Mouse (Mus musculus): ENCODE data around the gene Elfn1.

Gene Elfn1

GRCm38 (mm10) chr5:139907714-139908242 lies at the start of gene Elfn1:
Elfn1 (plus strand) TSS chr5:139907943.
- no peak for DNase-seq (ENCODE audit: low spot score in 2 of 2)

GRCm38 (mm10) chr5:139860328-139861104 lies 47.2 kb upstream of the Elfn1 start:
- DNase-seq (ENCODE audit: low spot score in 2 of 2), result no peak

- DNase-seq (ENCODE audit: low spot score in 2 of 2), result no peak
Measured at GRCm38 (mm10) chr5:139862759-139863158, 45.0 kb upstream of the Elfn1 start.

- no peak for DNase-seq (ENCODE audit: low spot score in 2 of 2)
Measured at GRCm38 (mm10) chr5:139870886-139871285, 36.9 kb upstream of the Elfn1 start.

GRCm38 (mm10) chr5:139871526-139871925 lies 36.2 kb upstream of the Elfn1 start:
- DNase-seq (ENCODE audit: low spot score in 2 of 2), result no peak

- no peak for DNase-seq (ENCODE audit: low spot score in 2 of 2)
Measured at GRCm38 (mm10) chr5:139877563-139877962, 30.2 kb upstream of the Elfn1 start.

GRCm38 (mm10) chr5:139879694-139880093 lies 28.0 kb upstream of the Elfn1 start:
- DNase-seq (ENCODE audit: low spot score in 2 of 2), result no peak

- no peak for DNase-seq (ENCODE audit: low spot score in 2 of 2)
Measured at GRCm38 (mm10) chr5:139881161-139881560, 26.6 kb upstream of the Elfn1 start.

- DNase-seq (ENCODE audit: low spot score in 2 of 2), result no peak
Measured at GRCm38 (mm10) chr5:139888624-139889023, 19.1 kb upstream of the Elfn1 start.

- DNase-seq (ENCODE audit: low spot score in 2 of 2), result no peak
Measured at GRCm38 (mm10) chr5:139889370-139889769, 18.4 kb upstream of the Elfn1 start.

GRCm38 (mm10) chr5:139892326-139892994 lies 15.3 kb upstream of the Elfn1 start:
- no peak for DNase-seq (ENCODE audit: low spot score in 2 of 2)

GRCm38 (mm10) chr5:139892995-139893345 lies 14.8 kb upstream of the Elfn1 start:
- DNase-seq (ENCODE audit: low spot score in 2 of 2), result no peak

GRCm38 (mm10) chr5:139894025-139894508 lies 13.7 kb upstream of the Elfn1 start:
- no peak for DNase-seq (ENCODE audit: low spot score in 2 of 2)

GRCm38 (mm10) chr5:139899044-139899443 lies 8.7 kb upstream of the Elfn1 start:
- DNase-seq (ENCODE audit: low spot score in 2 of 2), result no peak

GRCm38 (mm10) chr5:139905121-139905520 lies 2.6 kb upstream of the Elfn1 start:
- DNase-seq (ENCODE audit: low spot score in 2 of 2), result no peak

GRCm38 (mm10) chr5:139906507-139906906 lies 1.2 kb upstream of the Elfn1 start:
- no peak for DNase-seq (ENCODE audit: low spot score in 2 of 2)

GRCm38 (mm10) chr5:139907241-139907640 lies 502 bp upstream of the Elfn1 start:
- DNase-seq (ENCODE audit: low spot score in 2 of 2), result no peak

GRCm38 (mm10) chr5:139908243-139908810 lies 584 bp downstream of the Elfn1 start:
- no peak for DNase-seq (ENCODE audit: low spot score in 2 of 2)

- DNase-seq (ENCODE audit: low spot score in 2 of 2), result no peak
Measured at GRCm38 (mm10) chr5:139908811-139909627, 1.3 kb downstream of the Elfn1 start.

- no peak for DNase-seq (ENCODE audit: low spot score in 2 of 2)
Measured at GRCm38 (mm10) chr5:139909710-139910550, 2.2 kb downstream of the Elfn1 start.

All from natural killer cell, adult 2 months (primary cell).